Mouse (Mus musculus) ES-Bruce4 (cell line): ENCODE results near the gene Vmn1r199. TPM values are rescaled to one million over a fixed set of nuclear protein-coding genes. Genes with fewer than 3 reads are reported as not detected.
"Not testable (repeated sequence)": the region's sequence is repeated elsewhere in the genome, so short reads cannot be mapped to it uniquely, and the experiment has no call there.

ENCODE experiments used
- H3K27ac ChIP-seq: 2 replicates; pipeline ENCODE4 v1.5.1; 2012; ENCODE audit warnings: low read length, inconsistent platforms; ENCODE audit not compliant: insufficient read depth
- H3K27me3 ChIP-seq: 2 replicates; pipeline ENCODE4 v1.6.1; 2012; ENCODE audit warnings: mild to moderate bottlenecking, low read length, inconsistent platforms; ENCODE audit not compliant: control insufficient read depth, poor library complexity, insufficient read depth, severe bottlenecking
- H3K36me3 ChIP-seq: 2 replicates; pipeline ENCODE4 v1.6.1; 2012; ENCODE audit warnings: inconsistent platforms, mild to moderate bottlenecking, low read length, moderate library complexity; ENCODE audit not compliant: control insufficient read depth, poor library complexity, insufficient read depth, severe bottlenecking
- H3K4me1 ChIP-seq: one replicate; pipeline ENCODE4 v1.8.1; 2011; ENCODE audit warnings: low read length; ENCODE audit not compliant: control insufficient read depth, insufficient read depth
- H3K4me3 ChIP-seq: 2 replicates; pipeline ENCODE4 v1.5.1; 2011; ENCODE audit warnings: low read depth, mild to moderate bottlenecking, low read length
- H3K9ac ChIP-seq: 2 replicates; pipeline ENCODE4 v1.6.1; 2012; ENCODE audit warnings: low read depth, mild to moderate bottlenecking, inconsistent platforms; ENCODE audit not compliant: poor library complexity, severe bottlenecking
- H3K9me3 ChIP-seq: replicated peaks from 2 replicates; pipeline ENCODE4 v1.6.1; 2012; ENCODE audit warnings: mild to moderate bottlenecking, low read length, inconsistent platforms; ENCODE audit not compliant: control insufficient read depth, poor library complexity, insufficient read depth, severe bottlenecking
- CTCF ChIP-seq: IDR thresholded peaks from one replicate; pipeline ENCODE4 v1.8.1; 2011; ENCODE audit warnings: low read depth, low read length
- EP300 ChIP-seq: IDR thresholded peaks from 2 replicates; pipeline ENCODE4 v1.6.1; 2011; ENCODE audit warnings: low read depth, low read length; ENCODE audit not compliant: insufficient read depth
- POLR2A ChIP-seq: IDR thresholded peaks from one replicate; pipeline ENCODE4 v1.8.1; 2011; ENCODE audit warnings: low read length; ENCODE audit not compliant: insufficient read depth
- polyA plus RNA-seq: library from polyadenylated mRNA; stranded (reverse); fragments of >200 nt; gene quantifications from 2 replicates; pipeline ENCODE4 v1.2.4, GENCODE M21; 2011; ENCODE audit warnings: low read depth; ENCODE audit not compliant: missing spikeins, insufficient read depth, insufficient read length

Gene Vmn1r199
- not detected in 2 replicates for polyA plus RNA-seq

- no peaks in the 10 kb centered on the region for H3K36me3 ChIP-seq
- H3K9me3 ChIP-seq, result no peaks in the 10 kb centered on the region
- H3K4me3 ChIP-seq, result no peak within 1 kb of the TSS
- no peak within 1 kb of the TSS for H3K9ac ChIP-seq
- no peaks in the 10 kb centered on the region for H3K4me1 ChIP-seq
- H3K27me3 ChIP-seq, result no peaks in the 10 kb centered on the region
- TF ChIP-seq EP300, result no peak
- no peak for TF ChIP-seq CTCF
- TF ChIP-seq POLR2A, result no peak
- H3K27ac ChIP-seq, result no peak within 1 kb of the TSS
These were observed at the start of gene Vmn1r199 for GRCm38 (mm10) chr13:22379518-22379917. Gene Vmn1r199, plus strand, starts transcription at chr13:22379818.

GRCm38 (mm10) chr13:22333269-22333668 is 46.3 kb upstream of the Vmn1r199 start:
- Histone ChIP-seq H3K9me3 (no peaks in the 10 kb centered on the region), H3K9ac (no peak overlapping the region), H3K36me3 (no peaks in the 10 kb centered on the region), H3K27ac (no peak overlapping the region), H3K27me3 (no peaks in the 10 kb centered on the region), H3K4me3 (no peak overlapping the region), H3K4me1 (no peaks in the 10 kb centered on the region)
- TF ChIP-seq EP300 (no peak), CTCF (no peak), POLR2A (no peak)

GRCm38 (mm10) chr13:22335565-22335964 is 44.1 kb upstream of the Vmn1r199 start:
- Histone ChIP-seq H3K27ac (no peak overlapping the region), H3K27me3 (no peaks in the 10 kb centered on the region), H3K36me3 (no peaks in the 10 kb centered on the region), H3K4me1 (no peaks in the 10 kb centered on the region), H3K9me3 (no peaks in the 10 kb centered on the region), H3K9ac (no peak overlapping the region), H3K4me3 (no peak overlapping the region)
- TF ChIP-seq CTCF (no peak), POLR2A (no peak), EP300 (no peak)

- Histone ChIP-seq H3K27ac (no peak within 1 kb of the TSS), H3K9me3 (no peaks in the 10 kb centered on the region), H3K4me1 (no peaks in the 10 kb centered on the region), H3K9ac (no peak within 1 kb of the TSS), H3K27me3 (no peaks in the 10 kb centered on the region), H3K4me3 (no peak within 1 kb of the TSS), H3K36me3 (no peaks in the 10 kb centered on the region)
- TF ChIP-seq POLR2A (no peak), EP300 (no peak), CTCF (no peak)
These were observed 29.6 kb upstream of the Vmn1r199 start, which contains the start of gene Vmn1r198 for GRCm38 (mm10) chr13:22350064-22350463. Gene Vmn1r198, plus strand, starts transcription at chr13:22350364.

GRCm38 (mm10) chr13:22350813-22351212 is 28.8 kb upstream of the Vmn1r199 start:
- Histone ChIP-seq H3K36me3 (no peaks in the 10 kb centered on the region), H3K27me3 (no peaks in the 10 kb centered on the region), H3K9me3 (no peaks in the 10 kb centered on the region), H3K4me1 (no peaks in the 10 kb centered on the region), H3K4me3 (no peak overlapping the region), H3K9ac (no peak overlapping the region), H3K27ac (no peak overlapping the region)
- TF ChIP-seq EP300, result no peak
- no peak for TF ChIP-seq POLR2A
- no peak for TF ChIP-seq CTCF

GRCm38 (mm10) chr13:22381128-22381527 is 1.5 kb downstream of the Vmn1r199 start:
- not testable (repeated sequence) for H3K36me3 ChIP-seq

More at GRCm38 (mm10) chr13:22381128-22381527, 1.5 kb downstream of the Vmn1r199 start:
- H3K9ac ChIP-seq, H3K27me3 ChIP-seq, H3K9me3 ChIP-seq, H3K4me1 ChIP-seq, H3K27ac ChIP-seq, H3K4me3 ChIP-seq: not testable (repeated sequence)
